ENCODE assay signal across 14 mouse cellular contexts in the genomic region with DNA sequence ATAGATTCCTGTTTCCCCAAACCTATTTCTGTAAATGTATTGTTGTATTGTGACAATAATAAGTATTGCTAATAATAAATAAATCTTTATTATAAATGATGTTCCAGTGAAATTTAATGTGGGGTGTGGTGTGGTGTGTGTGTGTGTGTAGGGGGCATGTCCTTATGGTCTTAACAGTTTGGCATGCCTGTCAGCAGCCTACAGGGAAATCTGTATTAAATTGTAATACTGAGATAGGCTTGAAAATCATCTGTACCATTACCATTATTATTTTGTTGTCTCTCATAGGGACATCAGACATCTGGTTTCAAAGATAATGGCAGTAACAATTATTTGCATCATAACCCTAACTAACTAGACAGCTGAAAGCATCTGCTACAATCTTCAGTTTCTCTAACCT.
"Had no signal": no experiment of that assay in that cellular context is flagged by ENCODE, and none has a peak within 500 bp of the region (broad histone marks: within the 10 kb centered on the region; RNA-seq: fewer than 3 reads in every experiment).

No protein-coding gene starts in this region.

- DNase-seq: kidney, adult 8-10 months; kidney, postnatal 25 days; liver; liver, embryonic 13.5 days; liver, postnatal 0 days; lung, postnatal 14 days; right cerebral cortex, postnatal 14 days; thymus, postnatal 36 days had no signal

- H3K27ac ChIP-seq: limb, embryonic 12.5 days; liver, embryonic 13.5 days; lung, embryonic 15.5 days; macrophage; neural tube, embryonic 13.5 days had no signal

- H3K4me2 ChIP-seq: limb, embryonic 12.5 days; liver, embryonic 13.5 days; lung, embryonic 15.5 days; midbrain, embryonic 11.5 days; neural tube, embryonic 13.5 days had no signal

- H3K9me3 ChIP-seq: limb, embryonic 12.5 days; liver, embryonic 13.5 days; lung, embryonic 15.5 days; neural tube, embryonic 13.5 days had no signal

- H3K9ac ChIP-seq: limb, embryonic 12.5 days; liver, embryonic 13.5 days; liver, postnatal 0 days; lung, embryonic 15.5 days; neural tube, embryonic 13.5 days had no signal

- H3K4me3 ChIP-seq: limb, embryonic 12.5 days; liver, embryonic 13.5 days; lung, embryonic 15.5 days; megakaryocyte, embryonic 14.5 days; neural tube, embryonic 13.5 days had no signal

- ATAC-seq: liver, postnatal 0 days had no signal

- H3K4me1 ChIP-seq: limb, embryonic 12.5 days; liver, embryonic 13.5 days; lung, embryonic 15.5 days; megakaryocyte, embryonic 14.5 days had no signal

- H3K36me3 ChIP-seq: limb, embryonic 12.5 days; liver, embryonic 13.5 days; lung, embryonic 15.5 days; neural tube, embryonic 13.5 days had no signal

- H3K27me3 ChIP-seq: limb, embryonic 12.5 days; liver, embryonic 13.5 days; lung, embryonic 15.5 days; megakaryocyte, embryonic 14.5 days; neural tube, embryonic 13.5 days had no signal
